Mouse (Mus musculus) midbrain, embryonic 12.5 days (tissue): Measurements from ENCODE around the gene Kctd11. TPM values are rescaled to one million over a fixed set of nuclear protein-coding genes. Genes with fewer than 3 reads are reported as not detected.

Experiments used
- ATAC-seq: fragments of 200-750 bp; cut with Nextera tagmentation; 2 replicates; pipeline ENCODE4 v1.8.0; 2017; ENCODE audit warnings: low read depth, moderate TSS enrichment, moderate library complexity; ENCODE audit not compliant: low FRiP score
- H3K27ac ChIP-seq: fragments of 300-500 bp; sonication (generic); replicated peaks from 2 replicates; pipeline ENCODE4 v1.5.1; 2016; ENCODE audit warnings: mild to moderate bottlenecking
- H3K27me3 ChIP-seq: fragments of 300-500 bp; sonication (generic); 2 replicates; pipeline ENCODE4 v1.6.1; 2016; ENCODE audit warnings: mild to moderate bottlenecking
- H3K36me3 ChIP-seq: fragments of 300-500 bp; sonication (generic); 2 replicates; pipeline ENCODE4 v1.6.1; 2016
- H3K4me1 ChIP-seq: fragments of 300-500 bp; sonication (generic); 2 replicates; pipeline ENCODE4 v1.6.1; 2016
- H3K4me2 ChIP-seq: fragments of 300-500 bp; sonication (generic); replicated peaks from 2 replicates; pipeline ENCODE4 v1.6.1; 2016; ENCODE audit warnings: mild to moderate bottlenecking, moderate library complexity
- H3K4me3 ChIP-seq: fragments of 300-500 bp; sonication (generic); 2 replicates; pipeline ENCODE4 v1.5.1; 2016; ENCODE audit warnings: mild to moderate bottlenecking
- H3K9ac ChIP-seq: fragments of 300-500 bp; sonication (generic); replicated peaks from 2 replicates; pipeline ENCODE4 v1.6.1; 2016; ENCODE audit warnings: mild to moderate bottlenecking, moderate library complexity
- H3K9me3 ChIP-seq: fragments of 300-500 bp; sonication (generic); 2 replicates; pipeline ENCODE4 v1.6.1; 2016; ENCODE audit warnings: mild to moderate bottlenecking
- WGBS: fragments of 180-500 bp; shearing (Covaris S2); methylation state at CpG from one replicate; pipeline ENCODE4 v1.1.7; 2016; 5-methylcytosine and 5-hydroxymethylcytosine counted together
- microRNA-seq: library from miRNA; unstranded; fragments of <30 nt; microRNA quantifications from one replicate; pipeline ENCODE4, GENCODE M21; 2017
- polyA plus RNA-seq: library from polyadenylated mRNA; unstranded; fragments of >200 nt; fragmentation: Nextera tagmentation; extraction: Ambion mirVana; gene quantifications from 2 replicates; pipeline ENCODE4 v1.2.1, GENCODE M21; 2016

The Kctd11 gene
- polyA plus RNA-seq, 1 experiment from 2014 or later, result 3.3 TPM

DNA sequence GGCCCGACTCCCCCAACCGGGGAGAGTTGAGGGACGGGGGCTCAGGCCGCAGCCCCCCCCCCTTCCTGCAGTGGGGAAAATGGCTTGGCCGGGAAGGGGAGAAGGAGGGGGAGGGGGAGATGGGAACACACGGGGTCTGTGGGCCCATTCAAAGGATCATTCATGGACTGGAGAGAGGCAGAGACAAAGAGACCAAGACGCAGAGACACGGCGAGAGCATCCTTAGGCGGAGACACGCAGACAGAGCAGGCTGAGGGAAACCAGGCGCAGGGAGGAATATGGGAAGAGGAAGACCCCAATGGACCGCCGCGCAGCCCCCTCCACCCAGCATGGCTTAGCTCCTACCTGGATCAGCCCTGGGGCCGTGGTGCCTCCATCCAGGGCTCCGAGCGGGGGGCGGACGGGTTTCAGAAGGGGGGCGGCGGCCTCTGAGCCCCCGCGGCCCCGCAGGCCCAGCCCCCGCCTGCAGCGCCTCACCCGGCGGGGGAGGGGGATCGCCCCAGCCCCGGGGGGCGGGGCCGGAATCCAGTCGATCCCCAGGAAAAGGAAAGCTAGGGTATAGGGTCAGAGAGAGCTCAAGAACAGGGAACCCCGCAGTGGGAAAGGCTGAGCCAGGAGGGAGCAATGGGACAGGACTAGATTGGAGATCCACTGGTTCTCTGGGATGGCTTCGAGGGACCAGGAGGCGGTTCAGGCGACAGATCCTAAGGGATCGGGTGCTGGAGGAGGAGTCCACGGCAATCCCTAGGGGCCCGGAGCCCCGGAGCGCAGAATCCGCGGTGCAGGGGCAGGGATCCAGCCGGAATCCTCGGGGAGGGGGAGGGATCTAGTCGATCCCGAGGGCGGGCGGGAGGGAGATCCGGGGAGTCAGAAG, 44.3 kb downstream of the Kctd11 start:
- Histone ChIP-seq H3K9me3 (no peaks in the 10 kb centered on the region), H3K9ac (peak overlapping the region; percentile 86), H3K27ac (peak overlapping the region; percentile 93), H3K36me3 (peaks cover 21% of the 10 kb centered on the region), H3K27me3 (peaks cover 9% of the 10 kb centered on the region), H3K4me1 (peaks cover 46% of the 10 kb centered on the region), H3K4me3 (peak overlapping the region; percentile 82), H3K4me2 (peak overlapping the region; percentile 96)
- 0 out of 2 replicates have a peak, but pooled peaks have one; percentile 2 for ATAC-seq
- WGBS, result 1% methylated on average over 51 of the region's 52 CpGs

DNA sequence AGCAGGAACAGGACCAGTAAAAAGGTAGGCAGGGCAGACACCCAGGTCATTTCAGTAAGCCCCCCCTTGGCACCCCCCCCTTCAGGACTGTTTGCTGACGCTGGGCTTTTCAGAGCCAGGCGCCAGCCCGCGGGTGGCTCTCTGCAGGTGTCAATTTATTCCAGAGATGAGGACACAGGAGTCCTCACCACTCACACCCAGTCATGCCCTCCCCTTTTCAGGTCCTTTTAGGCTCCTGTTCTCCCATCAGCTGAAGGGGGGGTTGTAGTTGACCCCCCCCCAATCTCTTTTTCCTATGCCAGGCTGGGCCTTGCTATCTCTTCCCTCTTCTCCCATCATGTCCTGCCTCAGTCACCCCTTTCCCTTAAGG, 45.3 kb downstream of the Kctd11 start:
- Histone ChIP-seq H3K9me3 (no peaks in the 10 kb centered on the region), H3K9ac (peak overlapping the region; percentile 86), H3K27me3 (peaks cover 9% of the 10 kb centered on the region), H3K4me2 (peak overlapping the region; percentile 96), H3K4me3 (peak overlapping the region; percentile 82), H3K27ac (peak overlapping the region; percentile 93), H3K36me3 (peaks cover 31% of the 10 kb centered on the region), H3K4me1 (peaks cover 47% of the 10 kb centered on the region)
- no peak for ATAC-seq
- WGBS, result 11% methylated on average over 4 of the region's 4 CpGs

GRCm38 (mm10) chr11:69835326-69835965, 45.8 kb downstream of the Kctd11 start:
- peak overlapping the region; percentile 82 for H3K4me3 ChIP-seq
- no peak for ATAC-seq
- peak overlapping the region; percentile 86 for H3K9ac ChIP-seq
- H3K4me1 ChIP-seq, result peaks cover 47% of the 10 kb centered on the region
- H3K27me3 ChIP-seq, result peaks cover 9% of the 10 kb centered on the region
- under 1% methylated on average over 9 of the region's 9 CpGs for WGBS
- H3K4me2 ChIP-seq, result peak overlapping the region; percentile 96
- H3K27ac ChIP-seq, result peak overlapping the region; percentile 93
- peaks cover 35% of the 10 kb centered on the region for H3K36me3 ChIP-seq
- H3K9me3 ChIP-seq, result no peaks in the 10 kb centered on the region

DNA sequence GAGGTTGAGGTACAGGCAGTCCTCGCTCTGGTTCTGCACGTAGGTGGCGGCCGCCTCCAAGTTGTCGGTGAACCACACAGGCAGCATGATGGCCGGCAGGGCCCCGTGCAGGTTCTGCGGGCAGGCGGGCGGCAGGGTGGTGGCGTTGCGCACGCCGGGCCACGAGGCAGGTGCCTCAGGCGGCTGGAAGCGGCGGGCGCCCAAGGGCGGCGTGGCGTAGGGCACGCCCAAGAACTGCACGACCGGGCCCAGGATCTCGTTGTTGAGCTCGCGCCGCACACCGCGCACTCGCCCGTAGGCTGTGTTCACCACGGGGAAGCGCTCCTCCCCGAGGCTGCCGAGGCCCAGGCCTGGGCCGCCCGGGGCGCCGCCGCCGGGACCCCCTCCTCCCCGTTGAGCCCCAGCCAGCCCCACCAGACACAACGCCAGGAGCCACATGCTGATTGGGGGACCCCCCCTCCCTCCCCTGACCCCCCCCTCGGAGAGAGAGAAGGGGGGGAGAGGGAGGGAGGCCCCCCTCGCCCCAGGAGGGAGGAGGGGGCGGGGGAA, 47.1 kb downstream of the Kctd11 start:
- no peaks in the 10 kb centered on the region for H3K9me3 ChIP-seq
- peaks cover 43% of the 10 kb centered on the region for H3K36me3 ChIP-seq
- peak overlapping the region; percentile 82 for H3K4me3 ChIP-seq
- H3K27me3 ChIP-seq, result peaks cover 9% of the 10 kb centered on the region
- peak overlapping the region; percentile 44 for H3K27ac ChIP-seq
- H3K4me1 ChIP-seq, result peaks cover 47% of the 10 kb centered on the region
- H3K4me2 ChIP-seq, result peak overlapping the region; percentile 96
- H3K9ac ChIP-seq, result peak overlapping the region; percentile 86
- 12% methylated on average over 35 of the region's 48 CpGs for WGBS
- no peak for ATAC-seq

GRCm38 (mm10) chr11:69833554-69833953, 47.7 kb downstream of the Kctd11 start:
- Histone ChIP-seq H3K27ac (peak overlapping the region; percentile 44; the same call in 1 of the 2 replicates), H3K4me1 (peaks cover 44% of the 10 kb centered on the region), H3K36me3 (peaks cover 48% of the 10 kb centered on the region), H3K9me3 (no peaks in the 10 kb centered on the region), H3K4me2 (peak overlapping the region; percentile 96), H3K4me3 (peak overlapping the region; percentile 82), H3K9ac (peak overlapping the region; percentile 86), H3K27me3 (peaks cover 9% of the 10 kb centered on the region)
- 60% methylated on average over 8 of the region's 8 CpGs for WGBS
- no peak for ATAC-seq

GRCm38 (mm10) chr11:69828832-69829231, 52.4 kb downstream of the Kctd11 start:
- H3K4me3 ChIP-seq, result no peak overlapping the region
- H3K9me3 ChIP-seq, result no peaks in the 10 kb centered on the region
- ATAC-seq, result no peak
- WGBS, result 68% methylated on average over 5 of the region's 5 CpGs
- no peak overlapping the region for H3K4me2 ChIP-seq
- peaks cover 93% of the 10 kb centered on the region for H3K36me3 ChIP-seq
- peaks cover 15% of the 10 kb centered on the region for H3K4me1 ChIP-seq
- H3K9ac ChIP-seq, result no peak overlapping the region
- peaks cover 7% of the 10 kb centered on the region for H3K27me3 ChIP-seq
- no peak overlapping the region for H3K27ac ChIP-seq

Small RNAs within 50 kb of the gene (microRNA-seq; reads per million reads assigned to microRNA genes)
- not detected for gene Mir6924

Other genes with a start within 250 kb of the Kctd11 start
- gene Fxr2, start 248.4 kb downstream of the Kctd11 start, polyA plus RNA-seq, result 59.2 and 67.1 TPM in 2 replicates
- not detected in 2 replicates for gene Sox15, start 226.1 kb downstream of the Kctd11 start, polyA plus RNA-seq
- gene Mpdu1, start 218.8 kb downstream of the Kctd11 start, polyA plus RNA-seq, result 79.4 and 79.9 TPM in 2 replicates
- 7.1 and 7.2 TPM in 2 replicates for gene Cd68, start 215.3 kb downstream of the Kctd11 start, polyA plus RNA-seq
- 608 and 698 TPM in 2 replicates for gene Eif4a1, start 209.0 kb downstream of the Kctd11 start, polyA plus RNA-seq
- gene Senp3, start 199.3 kb downstream of the Kctd11 start, polyA plus RNA-seq, result 108 and 113 TPM in 2 replicates
- gene Tnfsf13, start 195.6 kb downstream of the Kctd11 start, polyA plus RNA-seq, result 0.41 and 0.77 TPM in 2 replicates
- gene Tnfsf12, start 185.6 kb downstream of the Kctd11 start, polyA plus RNA-seq, result 2.2 and 2.9 TPM in 2 replicates
- 0.65 and 1.3 TPM in 2 replicates for gene Tnfsfm13, start 185.3 kb downstream of the Kctd11 start, polyA plus RNA-seq
- 32.0 and 37.1 TPM in 2 replicates for gene Polr2a, start 122.8 kb downstream of the Kctd11 start, polyA plus RNA-seq
- 0.18 and 0.27 TPM in 2 replicates for gene Slc35g3, start 119.4 kb downstream of the Kctd11 start, polyA plus RNA-seq
- gene Zbtb4, start 115.5 kb downstream of the Kctd11 start, polyA plus RNA-seq, result 2.0 TPM in 2 replicates
- 1.3 and 1.7 TPM in 2 replicates for gene Chrnb1, start 85.5 kb downstream of the Kctd11 start, polyA plus RNA-seq
- gene Fgf11, start 79.5 kb downstream of the Kctd11 start, polyA plus RNA-seq, result 2.7 and 2.9 TPM in 2 replicates
- gene Tmem102, start 75.8 kb downstream of the Kctd11 start, polyA plus RNA-seq, result 0.42 and 1.2 TPM in 2 replicates
- gene Gm39566, start 66.1 kb downstream of the Kctd11 start, polyA plus RNA-seq, result not detected in 2 replicates
- not detected in 2 replicates for gene Spem2, start 62.9 kb downstream of the Kctd11 start, polyA plus RNA-seq
- gene Spem1, start 59.2 kb downstream of the Kctd11 start, polyA plus RNA-seq, result 0.46 TPM in 1 of 2 replicates, not detected in the other
- gene Nlgn2, start 43.6 kb downstream of the Kctd11 start, polyA plus RNA-seq, result 14.2 and 14.6 TPM in 2 replicates
- gene Tmem256, start 42.9 kb downstream of the Kctd11 start, polyA plus RNA-seq, result 284 and 302 TPM in 2 replicates
- 62.9 and 70.1 TPM in 2 replicates for gene Plscr3, start 35.0 kb downstream of the Kctd11 start, polyA plus RNA-seq
- 0.19 and 0.21 TPM in 2 replicates for gene Tnk1, start 22.7 kb downstream of the Kctd11 start, polyA plus RNA-seq
- not detected in 2 replicates for gene Tmem95, start 3.4 kb downstream of the Kctd11 start, polyA plus RNA-seq
- gene Acap1, start 14.1 kb upstream of the Kctd11 start, polyA plus RNA-seq, result 0.50 and 0.73 TPM in 2 replicates
- 21.8 and 23.2 TPM in 2 replicates for gene 2810408A11Rik, start 19.6 kb upstream of the Kctd11 start, polyA plus RNA-seq
- gene Neurl4, start 19.7 kb upstream of the Kctd11 start, polyA plus RNA-seq, result 17.4 and 19.3 TPM in 2 replicates
- gene Gps2, start 32.5 kb upstream of the Kctd11 start, polyA plus RNA-seq, result 93.1 and 97.6 TPM in 2 replicates
- 1,395 and 1,465 TPM in 2 replicates for gene Eif5a, start 40.6 kb upstream of the Kctd11 start, polyA plus RNA-seq
- 5.0 and 5.6 TPM in 2 replicates for gene Ybx2, start 54.4 kb upstream of the Kctd11 start, polyA plus RNA-seq
- 8.9 and 9.9 TPM in 2 replicates for gene Slc2a4, start 66.8 kb upstream of the Kctd11 start, polyA plus RNA-seq
- 2.9 and 3.7 TPM in 2 replicates for gene Cldn7, start 83.4 kb upstream of the Kctd11 start, polyA plus RNA-seq
- gene Ctdnep1, start 99.8 kb upstream of the Kctd11 start, polyA plus RNA-seq, result 21.4 and 27.5 TPM in 2 replicates
- gene Elp5, start 101.1 kb upstream of the Kctd11 start, polyA plus RNA-seq, result 127 and 131 TPM in 2 replicates
- gene Gabarap, start 109.7 kb upstream of the Kctd11 start, polyA plus RNA-seq, result 552 and 567 TPM in 2 replicates
- 89.4 and 96.5 TPM in 2 replicates for gene Phf23, start 114.4 kb upstream of the Kctd11 start, polyA plus RNA-seq
- 45.3 and 49.2 TPM in 2 replicates for gene Dvl2, start 119.2 kb upstream of the Kctd11 start, polyA plus RNA-seq
- 50.7 and 57.9 TPM in 2 replicates for gene Acadvl, start 134.0 kb upstream of the Kctd11 start, polyA plus RNA-seq
- 23.9 and 30.2 TPM in 2 replicates for gene Dlg4, start 135.5 kb upstream of the Kctd11 start, polyA plus RNA-seq
- 0.33 and 0.89 TPM in 2 replicates for gene Asgr1, start 172.7 kb upstream of the Kctd11 start, polyA plus RNA-seq
- gene Asgr2, start 211.2 kb upstream of the Kctd11 start, polyA plus RNA-seq, result not detected in 2 replicates
- gene Mgl2, start 248.9 kb upstream of the Kctd11 start, polyA plus RNA-seq, result 0.47 and 1.0 TPM in 2 replicates